Mouse (Mus musculus) hindbrain, embryonic 10.5 days (tissue): ENCODE results near the gene Dll4. TPM values are rescaled to one million over a fixed set of nuclear protein-coding genes. Genes with fewer than 3 reads are reported as not detected.

Experiments
- DNase-seq: peaks from one replicate; pipeline ENCODE4 v3.0.0-alpha.2; 2017; ENCODE audit warnings: low spot score
- H3K27ac ChIP-seq: fragments of 300-500 bp; sonication (generic); 2 replicates; pipeline ENCODE4 v1.5.1; 2016; ENCODE audit warnings: mild to moderate bottlenecking, moderate library complexity
- H3K27me3 ChIP-seq: fragments of 300-500 bp; sonication (generic); 2 replicates; pipeline ENCODE4 v1.6.1; 2016; ENCODE audit warnings: mild to moderate bottlenecking; ENCODE audit not compliant: poor library complexity, insufficient read depth, severe bottlenecking
- H3K36me3 ChIP-seq: fragments of 300-500 bp; sonication (generic); 2 replicates; pipeline ENCODE4 v1.6.1; 2016; ENCODE audit warnings: mild to moderate bottlenecking, moderate library complexity
- H3K4me1 ChIP-seq: fragments of 300-500 bp; sonication (generic); replicated peaks from 2 replicates; pipeline ENCODE4 v1.6.1; 2016; ENCODE audit warnings: mild to moderate bottlenecking
- H3K4me3 ChIP-seq: fragments of 300-500 bp; sonication (generic); 2 replicates; pipeline ENCODE4 v1.5.1; 2016; ENCODE audit warnings: mild to moderate bottlenecking, moderate library complexity
- H3K9me3 ChIP-seq: fragments of 300-500 bp; sonication (generic); 2 replicates; pipeline ENCODE4 v1.6.1; 2016; ENCODE audit warnings: mild to moderate bottlenecking, moderate library complexity
- WGBS: fragments of 180-500 bp; shearing (Covaris S2); methylation state at CpG from one replicate; pipeline ENCODE4 v1.1.7; 2016; 5-methylcytosine and 5-hydroxymethylcytosine counted together
- polyA plus RNA-seq: library from polyadenylated mRNA; unstranded; fragments of >200 nt; fragmentation: Nextera tagmentation; extraction: Ambion mirVana; gene quantifications from 2 replicates; pipeline ENCODE4 v1.2.1, GENCODE M21; 2016

The Dll4 gene
- polyA plus RNA-seq: 4.7 and 5.8 TPM in 2 replicates

GRCm38 (mm10) chr2:119325568-119326143 lies at the start of gene Dll4:
TSS of gene Dll4 (plus strand) at chr2:119325784.
- no peaks in the 10 kb centered on the region for H3K9me3 ChIP-seq
- H3K4me3 ChIP-seq: peak within 1 kb of the TSS; percentile 55
- H3K36me3 ChIP-seq: no peaks in the 10 kb centered on the region
- under 1% methylated on average over 33 of the region's 33 CpGs for WGBS
- DNase-seq: peak; percentile 58
- H3K27me3 ChIP-seq: peaks cover 100% of the 10 kb centered on the region
- peak within 1 kb of the TSS; percentile 50 for H3K27ac ChIP-seq
- H3K4me1 ChIP-seq: peaks cover 76% of the 10 kb centered on the region

- Histone ChIP-seq H3K9me3 (no peaks in the 10 kb centered on the region), H3K36me3 (no peaks in the 10 kb centered on the region), H3K27ac (no peak overlapping the region), H3K4me3 (no peak overlapping the region), H3K27me3 (0 out of 2 replicates have a peak, but pooled peaks cover 2% of the 10 kb centered on the region), H3K4me1 (no peaks in the 10 kb centered on the region)
- no peak for DNase-seq
- 77% methylated on average over 7 of the region's 7 CpGs for WGBS
Measured at GRCm38 (mm10) chr2:119276926-119277325, 48.7 kb upstream of the Dll4 start.

- Histone ChIP-seq H3K4me3 (no peak overlapping the region), H3K4me1 (no peaks in the 10 kb centered on the region), H3K27me3 (0 out of 2 replicates have a peak, but pooled peaks cover 2% of the 10 kb centered on the region), H3K27ac (no peak overlapping the region), H3K9me3 (no peaks in the 10 kb centered on the region), H3K36me3 (no peaks in the 10 kb centered on the region)
- DNase-seq: no peak
- WGBS: 87% methylated on average over 23 of the region's 23 CpGs
Measured at GRCm38 (mm10) chr2:119277810-119278209, 47.8 kb upstream of the Dll4 start.

- H3K4me1 ChIP-seq: no peaks in the 10 kb centered on the region
- no peaks in the 10 kb centered on the region for H3K36me3 ChIP-seq
- 94% methylated on average over 7 of the region's 7 CpGs for WGBS
Measured at GRCm38 (mm10) chr2:119281899-119282565, 43.6 kb upstream of the Dll4 start.

GRCm38 (mm10) chr2:119287372-119287771 lies 38.2 kb upstream of the Dll4 start:
- no peak for DNase-seq
- peaks cover 25% of the 10 kb centered on the region for H3K36me3 ChIP-seq
- H3K27me3 ChIP-seq: peaks cover 8% of the 10 kb centered on the region
- no peak overlapping the region for H3K4me3 ChIP-seq
- no peaks in the 10 kb centered on the region for H3K9me3 ChIP-seq
- WGBS: 88% methylated on average over 5 of the region's 5 CpGs
- H3K27ac ChIP-seq: no peak overlapping the region
- peaks cover 26% of the 10 kb centered on the region for H3K4me1 ChIP-seq

More at GRCm38 (mm10) chr2:119281899-119282565, 43.6 kb upstream of the Dll4 start:
- Histone ChIP-seq H3K27me3 (no peaks in the 10 kb centered on the region), H3K27ac (no peak overlapping the region), H3K9me3 (no peaks in the 10 kb centered on the region), H3K4me3 (no peak overlapping the region)
- no peak for DNase-seq

GRCm38 (mm10) chr2:119288270-119288882 lies 37.2 kb upstream of the Dll4 start, which contains the start of gene Vps18:
TSS of gene Vps18 (plus strand) at chr2:119288740.
- H3K27me3 ChIP-seq: peaks cover 8% of the 10 kb centered on the region
- H3K27ac ChIP-seq: peak within 1 kb of the TSS; percentile 83
- under 1% methylated on average over 31 of the region's 31 CpGs for WGBS
- peaks cover 26% of the 10 kb centered on the region for H3K4me1 ChIP-seq
- peak within 1 kb of the TSS; percentile 76 for H3K4me3 ChIP-seq
- peaks cover 35% of the 10 kb centered on the region for H3K36me3 ChIP-seq
- H3K9me3 ChIP-seq: no peaks in the 10 kb centered on the region
- DNase-seq: peak; percentile 98

GRCm38 (mm10) chr2:119289014-119289416 lies 36.6 kb upstream of the Dll4 start:
- Histone ChIP-seq H3K4me3 (peak overlapping the region; percentile 76), H3K4me1 (peaks cover 26% of the 10 kb centered on the region), H3K9me3 (no peaks in the 10 kb centered on the region), H3K36me3 (peaks cover 42% of the 10 kb centered on the region), H3K27ac (peak overlapping the region; percentile 83), H3K27me3 (peaks cover 8% of the 10 kb centered on the region)
- 4% methylated on average over 11 of the region's 11 CpGs for WGBS
- no peak for DNase-seq

- H3K4me3 ChIP-seq: no peak overlapping the region
- WGBS: 96% methylated on average over 5 of the region's 5 CpGs
- peaks cover 7% of the 10 kb centered on the region for H3K27me3 ChIP-seq
- peaks cover 26% of the 10 kb centered on the region for H3K4me1 ChIP-seq
- H3K36me3 ChIP-seq: peaks cover 69% of the 10 kb centered on the region
- DNase-seq: no peak
- no peak overlapping the region for H3K27ac ChIP-seq
- H3K9me3 ChIP-seq: no peaks in the 10 kb centered on the region
Measured at GRCm38 (mm10) chr2:119292281-119292680, 33.3 kb upstream of the Dll4 start.

GRCm38 (mm10) chr2:119292852-119293251 lies 32.7 kb upstream of the Dll4 start:
- Histone ChIP-seq H3K4me1 (peaks cover 21% of the 10 kb centered on the region), H3K27me3 (0 out of 2 replicates have a peak, but pooled peaks cover under 1% of the 10 kb centered on the region), H3K27ac (no peak overlapping the region), H3K9me3 (no peaks in the 10 kb centered on the region), H3K4me3 (no peak overlapping the region), H3K36me3 (peaks cover 74% of the 10 kb centered on the region)
- 97% methylated on average over 17 of the region's 17 CpGs for WGBS
- DNase-seq: no peak

GRCm38 (mm10) chr2:119293311-119293710 lies 32.3 kb upstream of the Dll4 start:
- Histone ChIP-seq H3K27ac (no peak overlapping the region), H3K4me3 (no peak overlapping the region), H3K27me3 (no peaks in the 10 kb centered on the region), H3K36me3 (peaks cover 79% of the 10 kb centered on the region), H3K9me3 (no peaks in the 10 kb centered on the region), H3K4me1 (peaks cover 16% of the 10 kb centered on the region)
- WGBS: 94% methylated on average over 17 of the region's 17 CpGs
- DNase-seq: no peak

GRCm38 (mm10) chr2:119293776-119294390 lies 31.7 kb upstream of the Dll4 start:
- 95% methylated on average over 34 of the region's 34 CpGs for WGBS
- Histone ChIP-seq H3K4me1 (peaks cover 15% of the 10 kb centered on the region), H3K9me3 (no peaks in the 10 kb centered on the region), H3K4me3 (no peak overlapping the region), H3K27ac (no peak overlapping the region), H3K27me3 (no peaks in the 10 kb centered on the region), H3K36me3 (peaks cover 85% of the 10 kb centered on the region)
- no peak for DNase-seq

- 95% methylated on average over 18 of the region's 18 CpGs for WGBS
- Histone ChIP-seq H3K4me1 (peaks cover 10% of the 10 kb centered on the region), H3K27ac (no peak overlapping the region), H3K4me3 (no peak overlapping the region), H3K9me3 (no peaks in the 10 kb centered on the region), H3K27me3 (no peaks in the 10 kb centered on the region), H3K36me3 (peaks cover 90% of the 10 kb centered on the region)
- no peak for DNase-seq
Measured at GRCm38 (mm10) chr2:119294411-119294810, 31.2 kb upstream of the Dll4 start.
